Mouse (Mus musculus) liver, embryonic 12.5 days (tissue): ENCODE measurements around the gene Gm17359. TPM values are rescaled to one million over a fixed set of nuclear protein-coding genes. Genes with fewer than 3 reads are reported as not detected.
A peak's percentile ranks its signal among the peaks of the same experiment; 100 is the strongest.

Source experiments
- ATAC-seq: fragments of 200-750 bp; cut with Nextera tagmentation; 2 replicates; pipeline ENCODE4 v1.8.0; 2017; ENCODE audit warnings: moderate number of reproducible peaks, mild to moderate bottlenecking, moderate library complexity
- H3K27ac ChIP-seq: fragments of 300-500 bp; sonication (generic); 2 replicates; pipeline ENCODE4 v1.5.1; 2016; ENCODE audit warnings: mild to moderate bottlenecking
- H3K27me3 ChIP-seq: fragments of 300-500 bp; sonication (generic); replicated peaks from 2 replicates; pipeline ENCODE4 v1.6.1; 2016; ENCODE audit warnings: mild to moderate bottlenecking, moderate library complexity
- H3K36me3 ChIP-seq: fragments of 300-500 bp; sonication (generic); 2 replicates; pipeline ENCODE4 v1.6.1; 2016; ENCODE audit warnings: mild to moderate bottlenecking, moderate library complexity
- H3K4me1 ChIP-seq: fragments of 300-500 bp; sonication (generic); 2 replicates; pipeline ENCODE4 v1.6.1; 2016
- H3K4me2 ChIP-seq: fragments of 300-500 bp; sonication (generic); 2 replicates; pipeline ENCODE4 v1.6.1; 2016; ENCODE audit warnings: mild to moderate bottlenecking, moderate library complexity
- H3K4me3 ChIP-seq: fragments of 300-500 bp; sonication (generic); 2 replicates; pipeline ENCODE4 v1.5.1; 2016; ENCODE audit warnings: mild to moderate bottlenecking, moderate library complexity
- H3K9ac ChIP-seq: fragments of 300-500 bp; sonication (generic); 2 replicates; pipeline ENCODE4 v1.6.1; 2016; ENCODE audit warnings: mild to moderate bottlenecking, moderate library complexity
- H3K9me3 ChIP-seq: fragments of 300-500 bp; sonication (generic); replicated peaks from 2 replicates; pipeline ENCODE4 v1.6.1; 2016; ENCODE audit warnings: mild to moderate bottlenecking, moderate library complexity
- WGBS: fragments of 180-500 bp; shearing (Covaris S2); methylation state at CpG from one replicate; pipeline ENCODE4 v1.1.7; 2016; ENCODE audit not compliant: insufficient replicate concordance; 5-methylcytosine and 5-hydroxymethylcytosine counted together
- polyA plus RNA-seq: library from polyadenylated mRNA; unstranded; fragments of >200 nt; fragmentation: Nextera tagmentation; extraction: Ambion mirVana; gene quantifications from 2 replicates; pipeline ENCODE4 v1.2.1, GENCODE M21; 2016

Gene Gm17359
- polyA plus RNA-seq: not detected in 2 replicates

GRCm38 (mm10) chr3:79336044-79336766 lies at the start of gene Gm17359:
Gene Gm17359, plus strand, starts transcription at chr3:79336661.
- Histone ChIP-seq H3K9ac (no peak within 1 kb of the TSS), H3K27me3 (no peaks in the 10 kb centered on the region), H3K4me1 (0 out of 2 replicates have a peak, but pooled peaks cover 7% of the 10 kb centered on the region), H3K4me3 (no peak within 1 kb of the TSS), H3K4me2 (no peak within 1 kb of the TSS), H3K9me3 (no peaks in the 10 kb centered on the region), H3K27ac (no peak within 1 kb of the TSS), H3K36me3 (no peaks in the 10 kb centered on the region)
- WGBS: 33% methylated on average over 8 of the region's 8 CpGs
- ATAC-seq: no peak

- Histone ChIP-seq H3K36me3 (no peaks in the 10 kb centered on the region), H3K27ac (peak overlapping the region; percentile 86), H3K4me1 (peaks cover 25% of the 10 kb centered on the region), H3K4me2 (peak overlapping the region; percentile 97), H3K27me3 (peaks cover 62% of the 10 kb centered on the region), H3K9me3 (no peaks in the 10 kb centered on the region), H3K4me3 (peak overlapping the region; percentile 80), H3K9ac (peak overlapping the region; percentile 79)
- WGBS: 3% methylated on average over 52 of the region's 60 CpGs
- peak; percentile 96 for ATAC-seq
Observed at GRCm38 (mm10) chr3:79287108-79287576, 49.3 kb upstream of the Gm17359 start.

- Histone ChIP-seq H3K4me2 (peak overlapping the region; percentile 97), H3K9ac (peak overlapping the region; percentile 79), H3K4me1 (peaks cover 25% of the 10 kb centered on the region), H3K27ac (no peak overlapping the region), H3K27me3 (peaks cover 62% of the 10 kb centered on the region), H3K36me3 (no peaks in the 10 kb centered on the region), H3K4me3 (peak overlapping the region; percentile 80), H3K9me3 (no peaks in the 10 kb centered on the region)
- 10% methylated on average over 17 of the region's 17 CpGs for WGBS
- ATAC-seq: no peak
Observed at GRCm38 (mm10) chr3:79287699-79288458, 48.6 kb upstream of the Gm17359 start.

GRCm38 (mm10) chr3:79289050-79289449 lies 47.4 kb upstream of the Gm17359 start:
- WGBS: 60% methylated on average over 3 of the region's 3 CpGs
- Histone ChIP-seq H3K36me3 (no peaks in the 10 kb centered on the region), H3K9ac (no peak overlapping the region), H3K4me1 (peaks cover 25% of the 10 kb centered on the region), H3K4me2 (no peak overlapping the region), H3K4me3 (no peak overlapping the region), H3K27me3 (peaks cover 62% of the 10 kb centered on the region), H3K27ac (no peak overlapping the region), H3K9me3 (no peaks in the 10 kb centered on the region)
- no peak for ATAC-seq

GRCm38 (mm10) chr3:79293023-79293422 lies 43.4 kb upstream of the Gm17359 start:
- Histone ChIP-seq H3K9me3 (no peaks in the 10 kb centered on the region), H3K4me1 (no peaks in the 10 kb centered on the region), H3K4me2 (no peak overlapping the region), H3K4me3 (no peak overlapping the region), H3K36me3 (no peaks in the 10 kb centered on the region), H3K27ac (no peak overlapping the region), H3K9ac (no peak overlapping the region), H3K27me3 (peaks cover 27% of the 10 kb centered on the region)
- no peak for ATAC-seq
- WGBS: 46% methylated on average over 4 of the region's 4 CpGs

GRCm38 (mm10) chr3:79294701-79295100 lies 41.8 kb upstream of the Gm17359 start:
- Histone ChIP-seq H3K36me3 (no peaks in the 10 kb centered on the region), H3K27ac (no peak overlapping the region), H3K4me2 (no peak overlapping the region), H3K9ac (no peak overlapping the region), H3K4me3 (no peak overlapping the region), H3K27me3 (peaks cover 10% of the 10 kb centered on the region), H3K4me1 (no peaks in the 10 kb centered on the region), H3K9me3 (no peaks in the 10 kb centered on the region)
- 75% methylated on average over 3 of the region's 3 CpGs for WGBS
- no peak for ATAC-seq

GRCm38 (mm10) chr3:79296049-79296448 lies 40.4 kb upstream of the Gm17359 start:
- ATAC-seq: no peak
- Histone ChIP-seq H3K27ac (no peak overlapping the region), H3K4me2 (no peak overlapping the region), H3K9ac (no peak overlapping the region), H3K4me1 (no peaks in the 10 kb centered on the region), H3K9me3 (no peaks in the 10 kb centered on the region), H3K4me3 (no peak overlapping the region), H3K36me3 (no peaks in the 10 kb centered on the region), H3K27me3 (peaks cover 3% of the 10 kb centered on the region; the same call in 1 of the 2 replicates)
- 48% methylated on average over 5 of the region's 5 CpGs for WGBS

- no peak overlapping the region for H3K4me3 ChIP-seq
- H3K27ac ChIP-seq: no peak overlapping the region
- no peaks in the 10 kb centered on the region for H3K4me1 ChIP-seq
- H3K27me3 ChIP-seq: no peaks in the 10 kb centered on the region; the same call in 1 of the 2 replicates
- H3K9ac ChIP-seq: no peak overlapping the region
- H3K9me3 ChIP-seq: no peaks in the 10 kb centered on the region
- no peak for ATAC-seq
- WGBS: 72% methylated on average over 3 of the region's 3 CpGs
- no peak overlapping the region for H3K4me2 ChIP-seq
- H3K36me3 ChIP-seq: no peaks in the 10 kb centered on the region
Observed at GRCm38 (mm10) chr3:79296586-79296985, 39.9 kb upstream of the Gm17359 start.

GRCm38 (mm10) chr3:79297281-79297680 lies 39.2 kb upstream of the Gm17359 start:
- WGBS: 72% methylated on average over 4 of the region's 4 CpGs
- no peak overlapping the region for H3K27ac ChIP-seq
- H3K36me3 ChIP-seq: no peaks in the 10 kb centered on the region

GRCm38 (mm10) chr3:79299401-79299800 lies 37.1 kb upstream of the Gm17359 start:
- 66% methylated on average over 15 of the region's 15 CpGs for WGBS
- no peak for ATAC-seq
- Histone ChIP-seq H3K4me3 (no peak overlapping the region), H3K27ac (no peak overlapping the region), H3K36me3 (no peaks in the 10 kb centered on the region), H3K9ac (no peak overlapping the region), H3K4me1 (no peaks in the 10 kb centered on the region), H3K27me3 (no peaks in the 10 kb centered on the region), H3K4me2 (no peak overlapping the region), H3K9me3 (no peaks in the 10 kb centered on the region)

More at GRCm38 (mm10) chr3:79297281-79297680, 39.2 kb upstream of the Gm17359 start:
- no peaks in the 10 kb centered on the region for H3K9me3 ChIP-seq
- no peak overlapping the region for H3K4me3 ChIP-seq
- no peak overlapping the region for H3K4me2 ChIP-seq
- H3K9ac ChIP-seq: no peak overlapping the region
- no peaks in the 10 kb centered on the region for H3K27me3 ChIP-seq
- no peaks in the 10 kb centered on the region for H3K4me1 ChIP-seq
- ATAC-seq: no peak

- no peak overlapping the region for H3K27ac ChIP-seq
- no peaks in the 10 kb centered on the region for H3K36me3 ChIP-seq
- no peak overlapping the region for H3K9ac ChIP-seq
- no peaks in the 10 kb centered on the region for H3K4me1 ChIP-seq
- WGBS: 66% methylated on average over 4 of the region's 4 CpGs
- no peak overlapping the region for H3K4me2 ChIP-seq
- no peak for ATAC-seq
- no peaks in the 10 kb centered on the region for H3K9me3 ChIP-seq
- H3K4me3 ChIP-seq: no peak overlapping the region
- H3K27me3 ChIP-seq: no peaks in the 10 kb centered on the region
Observed at GRCm38 (mm10) chr3:79308605-79309004, 27.9 kb upstream of the Gm17359 start.

GRCm38 (mm10) chr3:79310184-79310583 lies 26.3 kb upstream of the Gm17359 start:
- Histone ChIP-seq H3K36me3 (no peaks in the 10 kb centered on the region), H3K4me2 (no peak overlapping the region), H3K4me3 (no peak overlapping the region), H3K4me1 (no peaks in the 10 kb centered on the region), H3K27ac (no peak overlapping the region), H3K27me3 (no peaks in the 10 kb centered on the region), H3K9me3 (no peaks in the 10 kb centered on the region), H3K9ac (no peak overlapping the region)
- ATAC-seq: no peak
- WGBS: 69% methylated on average over 7 of the region's 7 CpGs
